Mouse (Mus musculus) megakaryocyte-erythroid progenitor cell, adult 5-6 weeks (primary cell): ENCODE results near the gene Btbd9. TPM values are rescaled to one million over a fixed set of nuclear protein-coding genes. Genes with fewer than 3 reads are reported as not detected.

Experiments used
- ATAC-seq: replicated peaks from 2 replicates; pipeline ENCODE4 v1.8.0; 2016; ENCODE audit warnings: mild to moderate bottlenecking, inconsistent platforms; ENCODE audit not compliant: severe bottlenecking, poor library complexity, low FRiP score, low TSS enrichment
- total RNA-seq, 2 experiments: library from RNA; stranded (forward) in 1 of 2; stranded (reverse) in 1 of 2; fragments of 200-1000, 215-1000 nt in 1 of 2; fragments of >200 nt in 1 of 2; fragmentation: Nextera tagmentation in 1 of 2; gene quantifications; 2 replicates each; pipeline ENCODE4 v1.2.3; 2014 to 2017

Btbd9 gene
- total RNA-seq, 2 experiments from 2014 or later: 8.5 to 19.8 TPM

DNA sequence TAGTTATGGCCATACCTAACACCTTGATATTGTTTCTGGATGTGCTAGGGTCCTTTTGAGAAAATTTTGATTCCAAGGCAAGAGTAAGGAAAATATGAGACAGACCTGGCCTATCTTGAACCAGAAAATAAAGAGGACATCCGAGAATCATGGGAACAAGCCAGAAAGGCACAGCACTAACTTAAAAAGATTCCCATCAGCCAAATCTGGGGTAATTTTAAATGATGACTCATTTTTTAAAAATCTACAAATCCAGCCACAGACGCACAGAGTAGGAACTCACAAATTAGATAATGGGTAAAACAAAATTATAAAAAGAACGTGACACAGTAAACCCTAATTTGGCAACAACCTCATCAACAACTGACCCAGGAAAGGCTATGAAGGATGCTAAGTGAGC lies 11.9 kb downstream of the Btbd9 start:
- ATAC-seq: no peak

- ATAC-seq: no peak
Observed at GRCm38 (mm10) chr17:30563484-30564075, 12.7 kb downstream of the Btbd9 start.

- no peak for ATAC-seq
Observed at GRCm38 (mm10) chr17:30562770-30563169, 13.5 kb downstream of the Btbd9 start.

DNA sequence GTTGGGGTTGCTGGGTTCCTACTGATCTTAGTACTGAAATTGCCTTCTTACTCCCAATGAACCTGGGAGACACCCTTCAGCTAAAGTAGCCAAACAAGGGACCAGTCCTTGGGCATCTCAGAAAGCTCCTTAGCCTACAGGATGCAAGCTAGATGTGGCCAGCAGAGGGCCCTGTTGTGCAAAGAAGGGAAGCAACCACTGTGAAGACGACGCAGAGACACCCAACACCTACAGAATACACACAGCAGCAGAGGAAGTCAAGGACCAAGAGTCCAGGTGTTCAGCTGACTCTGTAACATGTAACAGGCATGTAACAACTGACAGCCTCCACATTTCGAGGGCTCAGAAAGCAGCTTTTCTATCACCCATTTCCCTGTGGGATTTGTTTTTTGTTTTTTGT lies 16.8 kb downstream of the Btbd9 start:
- peak; percentile 83 for ATAC-seq

DNA sequence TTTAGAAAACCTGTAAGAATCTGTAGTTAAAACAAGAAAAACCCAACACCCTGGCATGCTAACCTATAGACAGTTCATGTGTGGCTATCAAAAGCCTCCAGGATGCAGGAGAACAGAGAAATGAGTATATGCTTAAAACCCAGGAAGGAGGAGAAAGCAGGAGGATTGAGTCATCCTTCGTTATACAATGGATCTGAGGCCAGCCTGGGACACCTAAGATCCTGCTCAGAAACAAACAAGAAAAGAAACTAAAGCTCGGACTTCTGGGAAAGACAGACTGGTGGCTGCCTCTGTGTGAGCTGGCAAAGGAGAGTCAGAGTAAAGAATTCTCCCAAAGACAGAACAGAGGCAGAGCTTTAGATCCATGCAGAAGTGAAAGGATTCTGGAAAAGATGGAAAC lies 17.7 kb downstream of the Btbd9 start:
- no peak for ATAC-seq

DNA sequence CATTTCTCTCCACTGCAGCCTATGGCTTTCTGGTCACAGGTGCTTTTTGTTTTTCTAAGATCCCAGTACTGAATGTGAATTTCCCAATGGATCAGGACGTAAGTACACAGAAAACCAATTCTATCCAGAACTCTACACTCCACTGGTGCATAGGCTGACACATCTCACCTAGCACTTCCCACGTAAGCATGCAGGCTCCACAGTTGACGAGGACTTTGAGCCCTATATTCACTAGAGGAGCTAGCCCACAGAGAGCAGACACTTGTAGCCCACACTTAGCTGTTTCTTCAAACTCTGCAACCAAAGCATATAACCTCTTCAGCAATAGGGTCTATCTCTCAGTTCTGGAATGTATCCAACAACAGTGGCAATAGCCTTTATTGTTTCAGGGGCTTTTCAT lies 19.8 kb downstream of the Btbd9 start:
- ATAC-seq: no peak

GRCm38 (mm10) chr17:30553027-30553937 lies 23.0 kb downstream of the Btbd9 start:
- ATAC-seq: no peak

DNA sequence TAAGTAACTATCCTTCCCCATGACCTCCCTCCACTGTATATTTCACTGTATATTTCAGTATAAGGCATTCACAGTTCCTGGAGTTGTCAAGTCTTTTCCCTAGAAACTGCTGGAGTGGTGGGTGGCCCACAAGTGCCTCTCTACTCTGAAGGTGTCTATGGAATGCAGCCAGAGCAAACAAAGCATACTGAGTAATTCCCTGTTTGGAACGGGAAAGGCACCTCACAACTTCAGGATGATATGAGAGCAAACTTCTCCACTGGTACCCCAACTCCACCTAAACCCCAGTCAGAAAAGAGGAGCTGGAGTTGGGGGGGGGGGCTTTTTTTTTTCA lies 25.5 kb downstream of the Btbd9 start:
- ATAC-seq: no peak

- ATAC-seq: 0 out of 2 replicates have a peak, but pooled peaks have one; percentile 50
Observed at GRCm38 (mm10) chr17:30549899-30550773, 26.2 kb downstream of the Btbd9 start.

DNA sequence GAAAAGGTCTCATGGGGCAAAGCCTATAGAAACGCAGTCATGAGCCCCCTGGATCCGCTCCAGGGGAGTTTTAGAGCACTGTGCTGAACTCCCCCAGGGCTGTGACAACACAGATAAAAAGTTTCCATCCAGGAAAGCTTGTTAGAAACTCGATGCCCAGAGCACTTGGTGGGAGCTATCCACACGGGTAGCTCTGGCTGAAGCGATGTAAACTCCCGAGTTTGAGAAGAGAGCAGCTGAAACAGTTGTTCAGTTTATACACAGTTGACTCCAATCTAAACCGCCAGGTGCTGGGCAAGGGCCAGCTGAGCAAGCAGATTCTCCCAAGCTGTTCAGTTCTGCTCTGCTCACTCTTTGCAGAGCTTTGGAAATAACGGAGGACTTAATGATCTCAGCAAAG lies 37.2 kb downstream of the Btbd9 start:
- 0 out of 2 replicates have a peak, but pooled peaks have one; percentile 10 for ATAC-seq

- no peak for ATAC-seq
Observed at GRCm38 (mm10) chr17:30536651-30537050, 39.6 kb downstream of the Btbd9 start.

GRCm38 (mm10) chr17:30533098-30533497 lies 43.2 kb downstream of the Btbd9 start:
- no peak for ATAC-seq

- ATAC-seq: no peak
Observed at GRCm38 (mm10) chr17:30530542-30530940, 45.7 kb downstream of the Btbd9 start.

- no peak for ATAC-seq
Observed at GRCm38 (mm10) chr17:30529632-30530541, 46.4 kb downstream of the Btbd9 start.

GRCm38 (mm10) chr17:30525405-30526295 lies 50.6 kb downstream of the Btbd9 start:
- ATAC-seq: no peak

GRCm38 (mm10) chr17:30524451-30524850 lies 51.8 kb downstream of the Btbd9 start:
- ATAC-seq: no peak

GRCm38 (mm10) chr17:30523783-30524182 lies 52.5 kb downstream of the Btbd9 start:
- no peak for ATAC-seq

GRCm38 (mm10) chr17:30522406-30523078 lies 53.7 kb downstream of the Btbd9 start:
- no peak for ATAC-seq
